ENCODE assay signal across 8 mouse cellular contexts in genomic region chr1:46852216-46852599, GRCm38 (mm10). TPM values are rescaled to one million over a fixed set of nuclear protein-coding genes. Genes with fewer than 3 reads are reported as not detected.
DNase-seq lines count a peak whose midpoint lies in the region; ATAC-seq and TF ChIP-seq lines count a peak whose summit lies in the region.

No protein-coding gene starts in this region.

- no peak for ATAC-seq in erythroblast, adult 5-6 weeks (replicated peaks; ENCODE audit: low FRiP score, poor library complexity, severe bottlenecking)
- no peak for ATAC-seq in liver, embryonic 11.5 days (replicated peaks; ENCODE audit: low FRiP score)
- no peak for ATAC-seq in stomach, postnatal 0 days (ENCODE audit: low FRiP score, low TSS enrichment)

- TF ChIP-seq EP300 in stomach, postnatal 0 days (optimal IDR thresholded peaks at IDR 0.05) = no peak

- no peak for TF ChIP-seq CTCF in thymus, adult 2 months (IDR thresholded peaks at IDR 0.05; ENCODE audit: borderline replicate concordance, control insufficient read depth, extremely low read depth, insufficient read depth, low read length, poor library complexity)
- no peak for TF ChIP-seq CTCF in stomach, postnatal 0 days (IDR thresholded peaks at IDR 0.05; ENCODE audit: low read depth)

- WGBS in thymus, adult 2 months = 4% methylated on average over 4 of the region's 4 CpGs
- 4% methylated on average over 4 of the region's 4 CpGs for WGBS in liver, embryonic 11.5 days
- 0% methylated on average over 4 of the region's 4 CpGs for WGBS in stomach, postnatal 0 days

- peak overlapping the region; percentile 79; the same call in 1 of the 2 replicates for H3K27ac ChIP-seq in thymus, adult 2 months (ENCODE audit: control insufficient read depth, insufficient read depth, low read length)
- peak overlapping the region; percentile 97 for H3K27ac ChIP-seq in liver, embryonic 11.5 days (ENCODE audit: low read depth, low read length)
- peak overlapping the region; percentile 100 for H3K27ac ChIP-seq in stomach, postnatal 0 days (replicated peaks)

- H3K4me1 ChIP-seq in erythroblast, embryonic 14.5 days (ENCODE audit: control insufficient read depth) = peaks cover 20% of the 10 kb centered on the region
- H3K4me1 ChIP-seq in thymus, adult 2 months (replicated peaks; ENCODE audit: control insufficient read depth, insufficient read depth, low read length) = no peaks in the 10 kb centered on the region
- H3K4me1 ChIP-seq in liver, embryonic 11.5 days (replicated peaks; ENCODE audit: control insufficient read depth, insufficient read depth, low read length) = peaks cover 3% of the 10 kb centered on the region; the same call in 1 of the 2 replicates
- no peaks in the 10 kb centered on the region for H3K4me1 ChIP-seq in stomach, postnatal 0 days (replicated peaks; ENCODE audit: control insufficient read depth, insufficient read depth)

- no peak for DNase-seq in thymus, adult 2 months
- DNase-seq in thymus, postnatal 4 days = no peak
- no peak for DNase-seq in liver, embryonic 11.5 days (ENCODE audit: low spot score)
- no peak for DNase-seq in stomach, postnatal 0 days (ENCODE audit: low spot score)
- no peak for DNase-seq in frontal cortex, adult 2 months (ENCODE audit: extremely low spot score in 1 of 2, low spot score in 1 of 2)
- DNase-seq in left cerebral cortex, adult 8-10 months (ENCODE audit: low spot score in 2 of 2) = no peak

- H3K4me2 ChIP-seq in liver, embryonic 11.5 days = peak overlapping the region; percentile 67
- H3K4me2 ChIP-seq in stomach, postnatal 0 days (replicated peaks; ENCODE audit: low read depth) = peak overlapping the region; percentile 66

- TF ChIP-seq POLR2A in thymus, adult 2 months (IDR thresholded peaks at IDR 0.05; ENCODE audit: control insufficient read depth, extremely low read depth, insufficient read depth, low read length, poor library complexity) = no peak

- no peaks in the 10 kb centered on the region for H3K36me3 ChIP-seq in erythroblast, embryonic 14.5 days (ENCODE audit: control insufficient read depth)
- H3K36me3 ChIP-seq in thymus, adult 2 months (ENCODE audit: control insufficient read depth, insufficient read depth, low read length) = no peaks in the 10 kb centered on the region
- no peaks in the 10 kb centered on the region for H3K36me3 ChIP-seq in liver, embryonic 11.5 days (ENCODE audit: control insufficient read depth, insufficient read depth, low read length)
- no peaks in the 10 kb centered on the region for H3K36me3 ChIP-seq in stomach, postnatal 0 days (ENCODE audit: control insufficient read depth, insufficient read depth, low read length)

- H3K9me3 ChIP-seq in erythroblast, embryonic 14.5 days (ENCODE audit: control insufficient read depth, low read length) = no peaks in the 10 kb centered on the region
- no peaks in the 10 kb centered on the region for H3K9me3 ChIP-seq in liver, embryonic 11.5 days (ENCODE audit: control insufficient read depth, low read length)
- H3K9me3 ChIP-seq in stomach, postnatal 0 days (ENCODE audit: control insufficient read depth, low read length) = no peaks in the 10 kb centered on the region

- H3K4me3 ChIP-seq in erythroblast, embryonic 14.5 days (replicated peaks) = peak overlapping the region; percentile 90
- H3K4me3 ChIP-seq in thymus, adult 2 months (ENCODE audit: control insufficient read depth, insufficient read depth, low read length) = peak overlapping the region; percentile 68
- H3K4me3 ChIP-seq in liver, embryonic 11.5 days (ENCODE audit: low read depth, low read length) = peak overlapping the region; percentile 94
- H3K4me3 ChIP-seq in stomach, postnatal 0 days (ENCODE audit: low read depth, low read length) = peak overlapping the region; percentile 99

- peak overlapping the region; percentile 97 for H3K9ac ChIP-seq in liver, embryonic 11.5 days (ENCODE audit: low read depth, low read length)
- peak overlapping the region; percentile 100 for H3K9ac ChIP-seq in stomach, postnatal 0 days (ENCODE audit: low read length)

- H3K27me3 ChIP-seq in erythroblast, embryonic 14.5 days (ENCODE audit: control insufficient read depth) = no peaks in the 10 kb centered on the region
- H3K27me3 ChIP-seq in thymus, adult 2 months (ENCODE audit: control insufficient read depth, insufficient read depth, low read length) = no peaks in the 10 kb centered on the region
- no peaks in the 10 kb centered on the region for H3K27me3 ChIP-seq in liver, embryonic 11.5 days (replicated peaks; ENCODE audit: control insufficient read depth, insufficient read depth, low read length)
- no peaks in the 10 kb centered on the region for H3K27me3 ChIP-seq in stomach, postnatal 0 days (ENCODE audit: control insufficient read depth, insufficient read depth, low read length)

RNA-seq across cellular contexts. Expression of gene Slc39a10, which starts 40.4 kb away (rescaled TPM):
- 0.01 TPM in 1 of 2 replicates, not detected in the other for polyA plus RNA-seq in erythroblast, embryonic 14.5 days (2012)
- 1.9 and 2.5 TPM in 2 replicates for total RNA-seq in erythroblast, adult 5-6 weeks (2015; ENCODE audit: low replicate concordance)
- total RNA-seq in erythroblast, adult 5-6 weeks (2017; ENCODE audit: low replicate concordance) = 2.4 and 2.6 TPM in 2 replicates
- polyA plus RNA-seq in thymus, adult 2 months (2012; rRNA removed) = 9.1 and 10.1 TPM in 2 replicates
- 21.9 and 26.6 TPM in 2 replicates for polyA plus RNA-seq in liver, embryonic 11.5 days (2014; fragmentation: Nextera tagmentation; extraction: Ambion mirVana)
- polyA plus RNA-seq in stomach, postnatal 0 days (2015; fragmentation: Nextera tagmentation; extraction: Ambion mirVana) = 17.8 and 21.6 TPM in 2 replicates
- polyA plus RNA-seq in frontal cortex, adult 2 months (2012; rRNA removed) = 68.3 and 82.6 TPM in 2 replicates
- 100 to 1,000 TPM; 162 to 182 (median 168) TPM for total RNA-seq in left cerebral cortex, adult 8-10 months (2022)
